Mouse (Mus musculus) frontal cortex, postnatal 36 days (tissue): ENCODE results near the gene St8sia4.
"Not testable (repeated sequence)": the region's sequence is repeated elsewhere in the genome, so short reads cannot be mapped to it uniquely, and the experiment has no call there.

Source experiments
- DNase-seq, 2 experiments: peaks; one replicate each; pipeline ENCODE4 v3.0.0; 2022; ENCODE audit warnings: low spot score in 2 of 2

St8sia4 gene

DNA sequence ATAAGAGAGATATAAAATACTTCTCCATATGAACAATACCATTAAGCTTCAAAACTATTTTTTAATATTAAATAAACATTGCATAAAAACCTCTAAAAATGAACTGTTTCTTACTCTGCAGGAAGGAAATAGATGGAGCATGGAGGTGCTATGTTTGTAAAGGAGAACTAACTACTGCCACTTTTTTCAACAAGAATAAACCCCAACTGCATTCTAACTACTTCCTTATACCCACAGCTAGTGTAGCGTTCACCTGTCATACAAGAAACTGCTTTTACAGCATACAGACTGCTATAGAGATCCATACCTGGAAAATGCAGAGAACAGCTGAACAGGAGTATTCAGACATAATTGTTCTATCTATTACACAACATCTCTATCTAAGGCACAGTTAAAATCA is 70.5 kb downstream of the St8sia4 start:
- no peak for DNase-seq

DNA sequence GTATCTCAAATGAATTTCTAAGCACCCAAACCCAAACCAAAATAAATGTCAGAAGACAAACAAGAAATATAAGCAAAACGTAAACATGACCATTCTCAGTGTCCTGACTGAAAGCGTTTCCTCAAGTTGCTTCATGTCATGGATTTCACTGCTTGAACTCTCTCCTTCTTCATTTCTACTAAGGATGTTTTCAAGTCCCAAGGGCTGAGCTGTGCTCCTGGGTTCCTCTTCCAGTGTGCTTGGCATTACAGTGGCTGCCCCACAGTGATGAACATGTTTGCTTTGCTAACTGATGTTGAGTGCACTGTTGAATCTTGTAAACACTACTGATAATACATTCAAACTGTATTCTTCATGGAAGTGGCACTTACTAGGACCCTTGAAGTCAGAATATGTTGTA is 76.3 kb downstream of the St8sia4 start:
- DNase-seq = no peak

DNA sequence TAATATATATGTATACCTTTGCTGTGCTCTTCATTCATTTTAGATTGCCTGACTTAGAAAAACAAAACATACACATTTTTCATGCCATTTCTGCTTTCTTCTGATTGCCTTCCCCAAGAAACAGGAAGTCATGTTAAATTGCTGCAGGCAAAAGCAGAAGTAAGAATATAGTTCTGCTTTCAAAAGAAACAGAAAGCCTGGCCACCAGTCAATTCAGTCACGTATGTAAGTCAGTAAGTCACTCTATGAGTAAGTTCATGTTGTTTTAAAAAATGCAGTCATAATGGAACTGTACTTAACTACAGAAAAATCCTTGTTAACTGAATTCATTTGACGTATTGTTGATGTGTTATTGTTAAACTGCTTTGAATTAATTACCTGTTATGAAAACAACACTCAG is 77.3 kb downstream of the St8sia4 start:
- DNase-seq = no peak

DNA sequence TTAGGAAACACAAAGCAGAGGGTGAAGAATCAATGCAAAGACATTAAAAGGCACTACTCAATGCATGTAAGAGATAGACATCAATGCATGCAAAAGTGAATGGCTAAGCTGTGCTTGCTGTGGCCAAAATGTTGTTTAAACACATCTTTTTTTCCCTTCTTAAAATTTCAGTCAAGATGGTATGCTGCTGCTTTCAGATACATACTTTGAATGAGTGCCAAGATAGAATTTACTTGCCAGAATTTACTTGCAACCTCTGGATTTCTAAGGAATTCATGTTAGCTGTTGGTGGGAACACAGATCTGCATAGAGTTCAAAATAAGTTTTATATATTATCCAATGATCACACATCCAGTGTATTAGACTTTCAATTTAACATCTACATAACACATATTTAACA is 77.9 kb downstream of the St8sia4 start:
- DNase-seq = no peak

DNA sequence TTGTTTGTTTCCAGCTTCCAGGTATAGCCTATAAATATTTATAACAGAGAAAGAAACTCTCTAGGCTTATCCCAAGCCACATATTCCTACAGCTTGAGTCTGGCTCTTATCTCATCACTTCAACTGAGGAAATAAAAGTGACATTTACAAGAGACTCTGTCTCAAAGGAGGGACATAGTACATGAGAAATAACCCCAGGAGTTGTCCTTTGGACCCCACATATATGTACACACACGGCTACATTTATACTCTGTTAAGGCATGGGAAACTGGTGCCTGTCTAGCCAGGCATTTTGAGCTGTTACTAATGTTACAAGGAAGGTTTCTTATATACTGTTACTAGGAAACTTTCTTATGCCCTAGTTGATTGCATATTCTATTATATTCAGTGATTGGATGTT is 84.1 kb downstream of the St8sia4 start:
- DNase-seq = no peak

DNA sequence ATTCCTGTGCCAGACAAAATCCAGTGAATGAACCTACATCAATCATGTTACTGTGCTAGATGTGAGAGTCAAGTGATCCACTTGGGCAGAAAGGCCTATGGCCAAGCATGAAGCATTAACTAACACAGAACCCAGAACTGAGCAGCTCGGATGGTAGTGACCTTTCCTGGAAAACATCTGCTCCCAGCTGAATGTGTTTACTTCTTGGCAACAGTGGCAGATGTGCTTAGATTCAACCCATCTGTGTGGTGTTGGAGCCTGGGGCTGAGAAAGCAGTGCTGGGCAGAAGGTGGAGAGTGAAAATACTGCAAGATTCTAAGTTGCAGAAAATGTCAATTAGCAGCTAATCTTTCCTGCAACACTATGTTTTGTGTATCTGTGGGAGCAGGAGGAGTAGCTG is 85.1 kb downstream of the St8sia4 start:
- DNase-seq = no peak

DNA sequence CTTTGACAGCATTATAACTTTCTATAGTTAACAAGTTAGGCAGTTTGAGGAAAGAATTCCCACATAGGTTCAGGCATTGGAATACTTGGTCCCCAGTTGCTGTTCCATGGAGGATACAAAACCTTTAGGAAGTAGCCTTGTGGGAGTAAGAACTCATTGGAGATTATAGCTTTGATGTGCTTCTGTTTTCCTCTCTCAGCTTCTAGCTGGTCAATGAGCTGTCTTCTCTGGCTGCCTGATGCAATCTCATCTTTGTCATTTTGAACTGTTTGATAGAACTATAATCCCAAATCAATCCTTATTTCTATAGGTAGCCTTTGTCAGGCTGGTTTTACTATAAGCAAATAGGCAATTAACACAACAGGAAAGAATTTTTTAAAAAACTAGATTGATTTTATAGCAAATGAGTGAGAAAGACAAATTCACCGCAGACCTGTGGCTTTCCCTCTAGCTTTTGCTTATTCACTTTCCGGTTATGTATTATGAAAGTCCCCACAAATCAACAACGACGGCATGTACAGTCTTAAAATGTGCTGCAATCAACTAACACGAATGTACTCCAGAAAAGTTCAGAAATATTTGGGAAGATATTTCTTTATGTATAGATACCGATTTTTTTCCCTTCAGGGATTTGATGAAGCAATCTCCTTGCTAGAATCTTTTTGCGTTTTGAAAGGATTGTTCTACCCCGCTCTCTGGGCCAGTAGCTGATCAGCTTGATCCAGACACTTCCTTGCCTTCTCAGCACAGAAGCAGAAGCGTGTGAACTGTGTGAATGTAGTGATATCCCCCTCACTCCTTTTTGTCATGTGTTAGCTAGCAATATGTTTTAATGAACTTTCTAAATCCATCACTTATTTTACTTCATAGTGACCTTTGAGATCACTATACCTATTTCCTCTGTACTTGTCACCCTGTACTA is 94.5 kb downstream of the St8sia4 start:
- no peak for DNase-seq

DNA sequence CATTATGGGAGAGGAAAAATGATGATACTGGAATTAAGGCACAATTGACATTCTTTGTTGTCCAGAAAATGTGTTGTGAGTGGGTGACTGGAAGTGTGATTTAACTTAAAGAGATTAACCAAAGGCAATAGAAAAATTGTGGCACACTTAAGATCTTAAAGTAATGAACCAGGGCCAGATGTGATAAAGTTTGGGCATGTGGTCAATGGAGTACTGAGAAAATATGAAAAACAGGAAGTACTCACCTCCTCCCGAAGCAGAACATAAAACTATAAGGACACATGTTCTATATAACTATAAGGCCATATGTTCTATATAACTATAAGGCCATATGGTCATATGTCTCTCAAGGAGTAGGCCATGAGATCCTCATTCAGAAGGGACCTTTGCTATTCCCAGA is 96.3 kb downstream of the St8sia4 start:
- DNase-seq = no peak

DNA sequence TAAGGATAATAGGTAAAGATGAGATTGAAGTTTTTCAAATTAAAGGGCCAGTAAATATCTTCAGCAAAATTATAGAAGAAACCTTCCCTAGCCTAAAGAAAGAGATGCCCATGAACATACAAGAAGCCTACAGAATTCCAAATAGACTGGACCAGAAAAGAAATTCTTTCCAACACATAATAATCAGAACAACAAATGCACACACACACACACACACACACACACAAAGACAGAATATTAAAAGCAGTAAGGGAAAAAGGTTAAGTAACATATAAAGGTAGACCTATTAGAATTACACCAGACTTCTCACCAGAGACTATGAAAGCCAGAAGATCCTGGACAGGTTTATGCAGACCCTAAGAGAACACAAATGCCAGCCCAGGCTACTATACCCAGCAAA is 112.8 kb downstream of the St8sia4 start:
- not testable (repeated sequence) for DNase-seq

DNA sequence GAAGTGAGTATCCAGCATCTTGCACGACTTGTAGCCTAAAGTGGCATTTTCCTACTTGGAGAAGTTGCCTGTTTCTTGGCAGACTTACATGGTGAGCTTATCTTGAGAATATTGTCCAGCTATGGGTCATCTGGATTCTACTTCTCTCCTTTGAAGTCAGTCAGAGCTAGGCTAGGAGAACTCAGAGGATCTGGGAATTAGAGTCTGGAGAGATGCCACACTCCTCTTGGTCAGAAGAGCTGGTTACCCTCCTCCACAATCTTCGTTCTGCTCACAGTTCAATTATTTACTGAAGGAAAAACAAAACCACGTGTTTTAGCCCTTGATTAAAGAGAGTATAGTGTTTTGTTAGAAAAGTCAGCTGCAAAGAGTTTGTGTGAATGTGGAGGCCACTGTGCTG is 125.9 kb downstream of the St8sia4 start:
- DNase-seq = no peak
